Mouse (Mus musculus) kidney, embryonic 14.5 days (tissue): ENCODE measurements at regions not wholly inside any gene's neighbourhood (a gene's known extent, or its start where the extent isn't known, plus 50 kb on each side); places are given as distances from the start of the nearest gene placed in this dataset.
"Not testable (repeated sequence)": the region's sequence is repeated elsewhere in the genome, so short reads cannot be mapped to it uniquely, and the experiment has no call there.

Experiments used
- ATAC-seq: fragments of 200-750 bp; cut with Nextera tagmentation; 2 replicates; pipeline ENCODE4 v1.8.0; 2017; ENCODE audit warnings: moderate number of reproducible peaks, mild to moderate bottlenecking, moderate TSS enrichment, moderate library complexity; ENCODE audit not compliant: low FRiP score, low TSS enrichment
- H3K27ac ChIP-seq: fragments of 300-500 bp; sonication (generic); 2 replicates; pipeline ENCODE4 v1.5.1; 2014; ENCODE audit warnings: low read depth, mild to moderate bottlenecking, low read length, moderate library complexity, mixed read lengths
- H3K27me3 ChIP-seq: fragments of 300-500 bp; sonication (generic); 2 replicates; pipeline ENCODE4 v1.6.1; 2014; ENCODE audit warnings: mild to moderate bottlenecking, low read length; ENCODE audit not compliant: control insufficient read depth, insufficient read depth
- H3K36me3 ChIP-seq: fragments of 300-500 bp; sonication (generic); 2 replicates; pipeline ENCODE4 v1.6.1; 2014; ENCODE audit warnings: low read length, mixed read lengths; ENCODE audit not compliant: control insufficient read depth, insufficient read depth
- H3K4me1 ChIP-seq: fragments of 300-500 bp; sonication (generic); 2 replicates; pipeline ENCODE4 v1.6.1; 2014; ENCODE audit warnings: low read length, mixed read lengths; ENCODE audit not compliant: control insufficient read depth, insufficient read depth
- H3K4me2 ChIP-seq: fragments of 300-500 bp; sonication (generic); replicated peaks from 2 replicates; pipeline ENCODE4 v1.6.1; 2014; ENCODE audit warnings: low read depth, mild to moderate bottlenecking, low read length
- H3K4me3 ChIP-seq: fragments of 300-500 bp; sonication (generic); 2 replicates; pipeline ENCODE4 v1.5.1; 2014; ENCODE audit warnings: mild to moderate bottlenecking, low read length
- H3K9ac ChIP-seq: fragments of 300-500 bp; sonication (generic); 2 replicates; pipeline ENCODE4 v1.6.1; 2014; ENCODE audit warnings: low read depth, mild to moderate bottlenecking, low read length, moderate library complexity
- H3K9me3 ChIP-seq: fragments of 300-500 bp; sonication (generic); 2 replicates; pipeline ENCODE4 v1.6.1; 2016; ENCODE audit warnings: low read length; ENCODE audit not compliant: control insufficient read depth
- WGBS: fragments of 180-500 bp; shearing (Covaris S2); extraction: QIAGEN DNeasy Blood & Tissue Kit; methylation state at CpG from one replicate; pipeline ENCODE4 v1.1.7; 2014; 5-methylcytosine and 5-hydroxymethylcytosine counted together

DNA sequence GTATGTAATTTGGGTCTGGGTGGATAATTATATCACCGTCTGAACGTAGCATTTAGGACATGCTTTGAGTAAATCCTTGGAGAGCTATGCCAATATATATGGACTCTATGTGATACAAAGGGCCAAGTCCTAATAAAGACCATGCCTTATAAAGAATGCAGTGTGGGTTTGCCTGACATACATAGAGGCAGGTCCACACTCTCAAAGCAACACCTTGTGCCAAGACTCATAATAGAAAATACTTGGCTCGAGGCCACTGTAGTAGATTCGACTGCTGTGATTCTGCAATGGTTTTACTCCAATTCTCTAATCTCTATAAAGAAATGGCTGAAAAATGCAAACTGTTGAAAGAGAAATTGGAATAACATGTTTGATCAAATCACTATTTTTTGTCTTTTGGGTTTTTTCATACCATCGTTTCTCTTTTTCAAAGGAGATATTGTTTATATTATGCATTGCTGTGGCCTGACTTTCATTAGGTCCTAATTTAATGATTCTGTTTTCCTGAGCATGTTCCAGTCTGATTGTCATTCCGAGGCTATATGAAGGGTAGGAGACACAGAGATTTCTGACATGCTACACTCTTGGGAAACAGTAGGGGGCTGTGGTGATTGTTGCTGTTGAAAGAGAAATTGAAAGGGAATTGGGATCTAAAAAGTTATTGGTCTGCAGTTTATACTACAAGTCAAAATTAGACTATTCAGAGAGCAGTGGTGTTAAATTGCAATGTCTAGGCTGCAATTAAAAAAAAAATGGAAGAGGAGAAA lies 884.7 kb downstream of the Ttll7 start:
- Histone ChIP-seq H3K4me1 (no peaks in the 10 kb centered on the region), H3K9ac (no peak overlapping the region), H3K4me2 (no peak overlapping the region), H3K27me3 (no peaks in the 10 kb centered on the region), H3K4me3 (no peak overlapping the region), H3K27ac (no peak overlapping the region), H3K36me3 (no peaks in the 10 kb centered on the region), H3K9me3 (no peaks in the 10 kb centered on the region)
- WGBS, result 89% methylated on average over 6 of the region's 6 CpGs
- ATAC-seq, result no peak

DNA sequence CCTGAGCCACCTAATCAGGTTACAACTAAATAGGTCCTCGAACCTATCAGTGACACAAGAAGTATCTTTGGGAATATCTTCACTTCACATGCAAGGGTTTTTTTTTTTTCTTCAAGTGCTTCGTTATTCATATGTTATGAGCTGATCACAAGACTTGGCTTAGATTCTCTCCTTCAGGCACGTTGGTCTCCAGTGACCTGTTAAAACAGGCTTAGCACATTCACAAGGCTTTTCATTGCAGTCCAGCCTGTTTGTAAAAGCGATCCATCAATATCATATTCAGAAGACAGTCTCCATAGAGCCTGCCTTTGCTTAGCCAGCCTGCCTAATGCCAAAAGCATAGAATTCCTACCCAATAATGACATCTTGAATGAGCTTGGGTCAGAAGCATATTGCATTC lies 864.2 kb downstream of the Ttll7 start:
- H3K4me1 ChIP-seq, result no peaks in the 10 kb centered on the region
- no peak overlapping the region for H3K4me2 ChIP-seq
- no peaks in the 10 kb centered on the region for H3K9me3 ChIP-seq
- WGBS, result 86% methylated on average over 4 of the region's 4 CpGs
- H3K4me3 ChIP-seq, result no peak overlapping the region
- no peaks in the 10 kb centered on the region for H3K36me3 ChIP-seq
- H3K9ac ChIP-seq, result no peak overlapping the region
- ATAC-seq, result no peak
- H3K27me3 ChIP-seq, result no peaks in the 10 kb centered on the region
- H3K27ac ChIP-seq, result no peak overlapping the region

DNA sequence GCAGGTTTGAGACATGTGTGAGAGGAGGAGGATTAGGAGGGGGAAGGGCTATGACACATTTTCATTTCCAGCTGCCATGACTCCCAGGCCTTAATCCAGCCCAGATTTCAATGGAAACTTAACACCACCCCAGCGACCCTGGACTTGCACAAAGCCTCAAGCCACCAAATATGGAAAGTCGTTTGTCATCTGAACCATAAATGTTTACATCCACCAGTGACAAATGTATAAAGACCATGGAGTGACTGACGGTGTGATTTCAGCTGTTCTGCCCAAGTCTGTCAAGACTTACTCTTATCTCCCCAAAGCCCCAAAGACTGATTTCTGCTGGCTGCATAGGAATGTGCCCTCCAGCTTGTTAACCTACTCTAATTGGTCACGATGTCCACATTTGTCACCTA lies 855.2 kb downstream of the Ttll7 start:
- Histone ChIP-seq H3K4me1 (no peaks in the 10 kb centered on the region), H3K9ac (no peak overlapping the region), H3K4me3 (no peak overlapping the region), H3K4me2 (no peak overlapping the region), H3K27me3 (no peaks in the 10 kb centered on the region), H3K27ac (no peak overlapping the region), H3K9me3 (no peaks in the 10 kb centered on the region), H3K36me3 (no peaks in the 10 kb centered on the region)
- peak; percentile 32; the same call in 1 of the 2 replicates for ATAC-seq
- 39% methylated on average over 4 of the region's 4 CpGs for WGBS

DNA sequence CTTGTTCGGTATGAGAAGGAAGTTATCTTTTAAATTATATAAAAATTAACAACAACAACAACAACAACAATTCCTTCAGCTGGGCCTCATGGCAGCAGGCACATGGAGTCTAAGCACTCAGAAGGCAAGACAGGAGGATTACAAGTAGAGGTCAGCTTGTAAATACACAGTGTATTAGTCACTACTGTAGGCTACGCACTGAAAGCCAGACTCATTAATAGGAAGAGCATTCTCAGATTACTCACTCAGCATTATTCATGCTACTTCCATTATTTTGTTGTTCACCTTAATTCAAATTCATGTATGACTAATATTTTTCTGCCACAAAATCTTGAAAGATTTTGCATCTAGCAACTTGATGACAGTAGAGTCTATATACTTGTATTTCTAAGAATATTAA lies 831.6 kb downstream of the Ttll7 start:
- no peaks in the 10 kb centered on the region for H3K36me3 ChIP-seq

DNA sequence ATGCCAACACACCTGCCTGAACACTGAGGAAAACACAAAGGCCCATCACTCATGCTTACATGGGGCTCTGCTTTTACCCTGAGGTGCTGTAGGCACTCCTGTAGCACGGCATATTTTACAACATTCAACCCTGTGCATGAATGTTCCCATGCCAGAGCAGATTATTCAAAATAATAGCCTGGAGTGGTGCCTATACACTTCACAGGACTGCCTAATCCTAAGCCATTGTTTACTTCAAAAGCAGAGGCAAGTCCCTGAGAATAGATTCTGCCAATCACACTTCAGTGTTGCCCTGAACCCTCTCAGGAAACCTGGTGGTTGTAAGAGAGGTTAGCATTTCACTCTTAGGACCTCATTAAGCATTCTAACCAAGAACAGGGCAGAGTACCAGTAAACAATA lies 828.1 kb downstream of the Ttll7 start:
- Histone ChIP-seq H3K4me2 (no peak overlapping the region), H3K27ac (no peak overlapping the region), H3K9ac (no peak overlapping the region), H3K36me3 (no peaks in the 10 kb centered on the region), H3K4me1 (no peaks in the 10 kb centered on the region), H3K27me3 (no peaks in the 10 kb centered on the region), H3K9me3 (no peaks in the 10 kb centered on the region), H3K4me3 (no peak overlapping the region)
- WGBS, result 63% methylated on average over 1 of the region's 1 CpGs
- no peak for ATAC-seq

More for the DNA sequence above, 831.6 kb downstream of the Ttll7 start:
- Histone ChIP-seq H3K27me3 (no peaks in the 10 kb centered on the region), H3K27ac (no peak overlapping the region), H3K4me1 (no peaks in the 10 kb centered on the region), H3K4me2 (no peak overlapping the region), H3K4me3 (no peak overlapping the region), H3K9me3 (no peaks in the 10 kb centered on the region), H3K9ac (no peak overlapping the region)
- 85% methylated on average over 2 of the region's 2 CpGs for WGBS
- no peak for ATAC-seq

DNA sequence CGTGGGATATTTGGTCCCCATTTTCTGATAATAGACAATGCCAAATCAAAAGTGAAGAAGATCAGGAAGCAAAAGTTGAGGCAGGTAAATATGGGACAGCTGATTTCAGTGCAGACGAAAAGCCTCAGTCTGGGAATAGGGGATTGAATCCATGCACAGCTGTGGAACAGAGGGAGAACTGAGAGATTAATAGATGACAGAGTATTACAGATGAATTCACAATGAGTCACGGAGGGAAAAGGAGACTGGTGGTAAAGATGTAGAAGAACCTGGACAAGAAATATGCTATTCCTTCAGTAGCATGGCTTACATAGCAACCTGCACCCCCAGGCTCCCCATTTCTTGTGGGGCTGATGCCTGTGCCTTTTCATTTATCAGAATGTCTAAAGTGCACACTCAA lies 810.4 kb downstream of the Ttll7 start:
- Histone ChIP-seq H3K9me3 (no peaks in the 10 kb centered on the region), H3K4me1 (no peaks in the 10 kb centered on the region), H3K27me3 (no peaks in the 10 kb centered on the region), H3K9ac (no peak overlapping the region), H3K36me3 (no peaks in the 10 kb centered on the region), H3K27ac (no peak overlapping the region), H3K4me2 (no peak overlapping the region), H3K4me3 (no peak overlapping the region)
- ATAC-seq, result no peak
- 84% methylated on average over 3 of the region's 3 CpGs for WGBS

DNA sequence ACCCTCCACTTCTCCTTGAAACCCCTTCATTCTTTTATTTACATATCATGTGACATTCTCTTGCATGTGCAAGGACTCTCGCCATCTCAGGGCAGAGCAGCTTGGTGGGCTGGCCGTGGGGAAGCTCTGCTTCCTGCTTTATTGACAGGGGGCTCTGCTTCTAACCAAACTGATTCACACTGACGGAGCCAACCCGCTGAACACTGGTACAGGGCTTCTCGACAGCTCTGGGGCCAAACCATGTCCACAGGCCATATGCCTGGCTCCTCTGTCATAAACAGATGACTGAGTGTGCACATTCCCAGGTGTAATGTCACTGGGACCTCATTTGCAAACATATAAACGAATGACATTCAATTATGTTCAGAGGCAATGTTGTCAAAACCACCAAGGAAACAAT lies 800.7 kb downstream of the Ttll7 start:
- Histone ChIP-seq H3K9me3 (no peaks in the 10 kb centered on the region), H3K4me3 (no peak overlapping the region), H3K27me3 (no peaks in the 10 kb centered on the region), H3K36me3 (no peaks in the 10 kb centered on the region), H3K4me2 (no peak overlapping the region), H3K4me1 (no peaks in the 10 kb centered on the region), H3K27ac (no peak overlapping the region), H3K9ac (no peak overlapping the region)
- no peak for ATAC-seq
- WGBS, result 63% methylated on average over 6 of the region's 6 CpGs

DNA sequence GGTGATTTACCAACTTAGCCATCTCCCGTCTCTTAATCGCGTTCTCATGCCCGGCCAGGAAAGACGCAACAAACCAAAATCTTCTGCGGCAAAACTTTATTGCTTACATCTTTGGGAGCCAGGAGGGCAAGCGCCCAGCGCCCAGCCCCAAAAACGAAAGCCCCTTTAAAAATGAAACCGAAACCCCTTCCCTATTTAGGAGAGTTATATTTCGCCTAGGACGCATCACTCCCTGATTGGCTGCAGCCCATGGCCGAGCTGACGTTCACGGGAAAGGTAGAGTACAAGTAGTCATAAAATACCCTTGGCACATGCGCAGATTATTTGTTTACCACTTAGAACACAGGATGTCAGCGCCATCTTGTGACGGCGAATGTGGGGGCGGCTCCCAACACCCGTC lies 783.3 kb downstream of the Ttll7 start:
- 95% methylated on average over 17 of the region's 21 CpGs for WGBS
- not testable (repeated sequence) for ATAC-seq, H3K4me3 ChIP-seq, H3K9me3 ChIP-seq, H3K4me2 ChIP-seq, H3K4me1 ChIP-seq, H3K27ac ChIP-seq, H3K36me3 ChIP-seq, H3K9ac ChIP-seq, H3K27me3 ChIP-seq

DNA sequence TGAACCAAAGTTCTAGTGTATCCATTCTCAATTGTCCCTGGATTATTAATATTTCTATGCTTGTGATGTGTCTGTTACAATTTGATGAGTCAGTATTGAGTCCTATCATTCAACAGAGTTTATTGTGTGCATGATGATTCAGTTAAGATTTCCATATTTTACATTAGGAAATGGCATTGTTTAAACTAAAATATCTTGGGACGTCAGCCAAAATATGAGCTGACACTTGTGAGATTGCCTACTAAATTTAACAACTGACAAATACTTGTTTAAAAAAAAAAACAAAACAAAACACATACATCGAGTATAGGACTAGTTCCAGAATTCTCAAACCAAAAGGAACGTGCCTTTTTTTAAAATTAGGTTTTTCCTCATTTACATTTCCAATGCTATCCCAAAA lies 779.0 kb downstream of the Ttll7 start:
- H3K36me3 ChIP-seq, result no peaks in the 10 kb centered on the region
- H3K27me3 ChIP-seq, result no peaks in the 10 kb centered on the region
- no peak overlapping the region for H3K4me2 ChIP-seq
- no peaks in the 10 kb centered on the region for H3K4me1 ChIP-seq
- H3K9ac ChIP-seq, result no peak overlapping the region
- H3K4me3 ChIP-seq, result no peak overlapping the region
- H3K27ac ChIP-seq, result no peak overlapping the region
- no peak for ATAC-seq
- WGBS, result 89% methylated on average over 3 of the region's 3 CpGs
- peaks cover 3% of the 10 kb centered on the region; the same call in 1 of the 2 replicates for H3K9me3 ChIP-seq
